Mouse (Mus musculus) kidney, postnatal 0 days (tissue): ENCODE measurements around the gene 4932411N23Rik. TPM values are rescaled to one million over a fixed set of nuclear protein-coding genes. Genes with fewer than 3 reads are reported as not detected.
"Not testable (repeated sequence)": the region's sequence is repeated elsewhere in the genome, so short reads cannot be mapped to it uniquely, and the experiment has no call there.

ENCODE experiments used
- ATAC-seq: fragments of 200-750 bp; cut with Nextera tagmentation; replicated peaks from 2 replicates; pipeline ENCODE4 v1.8.0; 2017; ENCODE audit warnings: low read depth, moderate number of reproducible peaks, moderate TSS enrichment, moderate library complexity; ENCODE audit not compliant: low FRiP score
- DNase-seq: peaks from one replicate; pipeline ENCODE4 v3.0.0-alpha.2; 2016; ENCODE audit warnings: low spot score
- H3K27ac ChIP-seq: fragments of 300-500 bp; sonication (generic); 2 replicates; pipeline ENCODE4 v1.5.1; 2014; ENCODE audit warnings: mild to moderate bottlenecking
- H3K27me3 ChIP-seq: fragments of 300-500 bp; sonication (generic); 2 replicates; pipeline ENCODE4 v1.6.1; 2014; ENCODE audit warnings: low read length, mixed read lengths; ENCODE audit not compliant: insufficient read depth
- H3K36me3 ChIP-seq: fragments of 300-500 bp; sonication (generic); 2 replicates; pipeline ENCODE4 v1.6.1; 2014; ENCODE audit warnings: low read length, mixed read lengths; ENCODE audit not compliant: insufficient read depth
- H3K4me1 ChIP-seq: fragments of 300-500 bp; sonication (generic); replicated peaks from 2 replicates; pipeline ENCODE4 v1.6.1; 2014; ENCODE audit warnings: antibody characterized with exemption, low read length, mixed read lengths; ENCODE audit not compliant: insufficient read depth
- H3K4me2 ChIP-seq: fragments of 300-500 bp; sonication (generic); 2 replicates; pipeline ENCODE4 v1.6.1; 2014; ENCODE audit warnings: mild to moderate bottlenecking, low read length, moderate library complexity, mixed read lengths
- H3K4me3 ChIP-seq: fragments of 300-500 bp; sonication (generic); replicated peaks from 2 replicates; pipeline ENCODE4 v1.5.1; 2014; ENCODE audit warnings: low read depth, low read length
- H3K9ac ChIP-seq: fragments of 300-500 bp; sonication (generic); 2 replicates; pipeline ENCODE4 v1.6.1; 2014; ENCODE audit warnings: low read depth, low read length
- H3K9me3 ChIP-seq: fragments of 300-500 bp; sonication (generic); replicated peaks from 2 replicates; pipeline ENCODE4 v1.6.1; 2016; ENCODE audit warnings: low read length, inconsistent platforms, mixed read lengths
- CTCF ChIP-seq: IDR thresholded peaks from 2 replicates; pipeline ENCODE4 v1.5.1; 2016; ENCODE audit warnings: antibody characterized with exemption, low read depth, mild to moderate bottlenecking, moderate library complexity
- WGBS: fragments of 180-500 bp; shearing (Covaris S2); extraction: QIAGEN DNeasy Blood & Tissue Kit; methylation state at CpG from one replicate; pipeline ENCODE4 v1.1.7; 2014; 5-methylcytosine and 5-hydroxymethylcytosine counted together
- polyA plus RNA-seq: library from polyadenylated mRNA; unstranded; fragments of >200 nt; fragmentation: Nextera tagmentation; extraction: Ambion mirVana; gene quantifications from 2 replicates; pipeline ENCODE4 v1.2.1, GENCODE M21; 2015

The 4932411N23Rik gene
- not detected in 2 replicates for polyA plus RNA-seq

DNA sequence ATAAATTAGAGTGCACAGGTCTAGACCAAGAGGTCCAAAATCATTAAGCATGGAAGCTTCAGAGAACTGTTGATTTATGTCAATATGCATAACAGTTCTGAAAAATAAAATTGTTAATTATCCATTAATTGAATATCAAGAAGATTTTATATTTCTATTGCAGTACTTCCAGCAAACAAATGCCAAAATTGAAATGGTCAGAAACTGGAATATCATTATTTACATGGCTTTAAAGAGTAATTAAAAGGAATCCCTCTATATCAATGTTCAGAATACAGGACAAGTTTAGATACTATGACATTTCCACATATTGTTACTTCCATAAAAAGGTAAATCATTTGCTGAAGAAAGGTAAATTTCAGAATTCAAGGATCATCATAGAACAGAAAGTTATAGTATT, at the start of gene 4932411N23Rik:
4932411N23Rik (minus strand) TSS at position 101 of the 400 bp plus-strand sequence.
- H3K27me3 ChIP-seq = no peaks in the 10 kb centered on the region
- H3K36me3 ChIP-seq = no peaks in the 10 kb centered on the region
- no peak within 1 kb of the TSS for H3K4me2 ChIP-seq
- no peak for TF ChIP-seq CTCF
- no peaks in the 10 kb centered on the region for H3K4me1 ChIP-seq
- no peak for ATAC-seq
- no peak for DNase-seq
- H3K9me3 ChIP-seq = no peaks in the 10 kb centered on the region
- H3K9ac ChIP-seq = no peak within 1 kb of the TSS
- no peak within 1 kb of the TSS for H3K4me3 ChIP-seq
- no peak within 1 kb of the TSS for H3K27ac ChIP-seq

DNA sequence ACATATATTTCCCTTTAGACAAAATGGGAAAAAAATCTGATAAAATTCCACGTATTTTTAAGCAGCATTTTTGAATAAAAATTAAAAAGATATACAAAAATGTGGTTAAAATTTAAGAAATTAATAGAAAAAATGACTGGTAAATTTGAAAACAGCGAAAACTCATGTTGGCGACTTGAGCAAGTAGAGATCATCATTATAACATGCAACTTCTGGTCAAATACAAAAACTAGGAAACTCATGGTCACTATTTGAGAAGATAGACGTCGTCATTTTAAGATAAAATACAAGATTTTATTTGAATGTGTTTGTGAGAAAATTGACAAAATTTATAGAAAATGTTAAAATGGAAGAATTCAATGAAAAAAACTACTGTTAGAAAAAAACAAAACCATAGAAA, 35.8 kb downstream of the 4932411N23Rik start:
- H3K27ac ChIP-seq = no peak overlapping the region
- H3K4me3 ChIP-seq = no peak overlapping the region
- no peaks in the 10 kb centered on the region for H3K4me1 ChIP-seq
- 72% methylated on average over 5 of the region's 5 CpGs for WGBS
- no peak overlapping the region for H3K4me2 ChIP-seq
- no peak for TF ChIP-seq CTCF
- no peak for DNase-seq
- no peak for ATAC-seq
- H3K9ac ChIP-seq = no peak overlapping the region
- H3K27me3 ChIP-seq = no peaks in the 10 kb centered on the region
- H3K36me3 ChIP-seq = no peaks in the 10 kb centered on the region
- no peaks in the 10 kb centered on the region for H3K9me3 ChIP-seq

DNA sequence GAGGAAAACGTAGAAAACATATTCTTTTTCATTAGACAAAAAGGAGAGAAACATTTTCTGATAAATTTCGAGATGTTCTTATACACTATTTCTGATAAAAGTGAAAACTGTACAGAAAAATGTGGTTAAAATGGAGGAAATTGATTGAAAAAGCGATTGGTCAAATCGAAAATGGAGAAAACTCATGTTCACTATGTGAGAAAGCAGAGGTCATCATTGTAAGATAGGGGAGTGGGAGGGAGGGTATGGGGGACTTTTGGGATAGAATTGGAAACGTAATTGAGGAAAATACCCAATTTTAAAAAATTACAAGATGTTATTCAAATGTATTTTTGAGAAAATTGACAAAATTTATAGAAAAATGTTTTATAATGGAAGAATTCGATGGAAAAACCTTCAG, 38.0 kb downstream of the 4932411N23Rik start:
- not testable (repeated sequence) for H3K9me3 ChIP-seq, H3K9ac ChIP-seq, ATAC-seq, H3K27ac ChIP-seq, H3K36me3 ChIP-seq, H3K4me2 ChIP-seq, H3K4me3 ChIP-seq, DNase-seq, H3K4me1 ChIP-seq, H3K27me3 ChIP-seq
- 81% methylated on average over 5 of the region's 6 CpGs for WGBS

DNA sequence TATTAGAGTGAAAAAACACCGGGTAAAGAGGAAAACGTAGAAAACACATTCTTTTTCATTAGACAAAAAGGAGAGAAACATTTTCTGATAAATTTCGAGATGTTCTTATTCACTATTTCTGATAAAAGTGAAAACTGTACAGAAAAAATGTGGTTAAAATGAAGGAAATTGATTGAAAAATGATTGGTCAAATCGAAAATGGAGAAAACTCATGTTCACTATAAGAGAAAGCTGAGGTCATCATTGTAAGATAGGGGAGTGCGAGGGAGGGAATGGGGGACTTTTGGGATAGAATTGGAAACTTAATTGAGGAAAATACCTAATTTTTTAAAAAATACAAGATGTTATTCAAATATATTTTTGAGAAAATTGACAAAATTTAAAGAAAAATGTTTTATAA, 40.8 kb downstream of the 4932411N23Rik start:
- not testable (repeated sequence) for H3K27ac ChIP-seq, ATAC-seq, H3K4me3 ChIP-seq, H3K4me2 ChIP-seq, H3K9ac ChIP-seq, H3K4me1 ChIP-seq, H3K9me3 ChIP-seq, H3K36me3 ChIP-seq, H3K27me3 ChIP-seq
- 77% methylated on average over 5 of the region's 5 CpGs for WGBS
- DNase-seq = peak; percentile 4

DNA sequence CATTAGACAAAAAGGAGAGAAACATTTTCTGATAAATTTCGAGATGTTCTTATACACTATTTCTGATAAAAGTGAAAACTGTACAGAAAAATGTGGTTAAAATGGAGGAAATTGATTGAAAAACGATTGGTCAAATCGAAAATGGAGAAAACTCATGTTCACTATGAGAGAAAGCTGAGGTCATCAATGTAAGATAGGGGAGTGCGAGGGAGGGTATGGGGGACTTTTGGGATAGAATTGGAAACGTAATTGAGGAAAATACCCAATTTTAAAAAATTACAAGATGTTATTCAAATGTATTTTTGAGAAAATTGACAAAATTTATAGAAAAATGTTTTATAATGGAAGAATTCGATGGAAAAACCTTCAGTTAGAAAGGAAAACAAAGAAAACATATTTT, 42.2 kb downstream of the 4932411N23Rik start:
- not testable (repeated sequence) for H3K4me2 ChIP-seq, H3K4me1 ChIP-seq, H3K9me3 ChIP-seq

More for the DNA sequence above, 42.2 kb downstream of the 4932411N23Rik start:
- DNase-seq, H3K27ac ChIP-seq, H3K4me3 ChIP-seq, ATAC-seq, H3K36me3 ChIP-seq, H3K9ac ChIP-seq, H3K27me3 ChIP-seq: not testable (repeated sequence)
- WGBS = 69% methylated on average over 4 of the region's 6 CpGs

Other genes starting within 250 kb of the 4932411N23Rik start
- not detected in 2 replicates for gene Gm382, start 224.1 kb upstream of the 4932411N23Rik start, polyA plus RNA-seq